Mouse (Mus musculus) heart, adult 2 months (tissue): ENCODE measurements at regions not wholly inside any gene's neighbourhood (a gene's known extent, or its start where the extent isn't known, plus 50 kb on each side); places are given as distances from the start of the nearest gene placed in this dataset.

Experiments
- DNase-seq, 2 experiments: peaks; one replicate each; pipeline ENCODE4 v3.0.0; 2021
- H3K27ac ChIP-seq: fragments of 200-600 bp; 2 replicates; pipeline ENCODE4 v1.8.1; 2022
- H3K27me3 ChIP-seq: fragments of 200-500 bp; 2 replicates; pipeline ENCODE4 v1.6.1; 2012; ENCODE audit warnings: mild to moderate bottlenecking, low read length, inconsistent platforms, mixed read lengths; ENCODE audit not compliant: control insufficient read depth, insufficient read depth
- H3K36me3 ChIP-seq: fragments of 200-500 bp; 2 replicates; pipeline ENCODE4 v1.6.1; 2012; ENCODE audit warnings: low read length, inconsistent platforms; ENCODE audit not compliant: control insufficient read depth, insufficient read depth
- H3K4me1 ChIP-seq: fragments of 200-500 bp; 2 replicates; pipeline ENCODE4 v1.6.1; 2011; ENCODE audit warnings: low read length; ENCODE audit not compliant: control insufficient read depth, insufficient read depth
- H3K4me3 ChIP-seq: fragments of 200-600 bp; 2 replicates; pipeline ENCODE4 v1.8.1; 2022
- H3K79me2 ChIP-seq: fragments of 200-500 bp; replicated peaks from 2 replicates; pipeline ENCODE4 v1.6.1; 2012; ENCODE audit warnings: mild to moderate bottlenecking, inconsistent platforms, low read length, moderate library complexity, mixed read lengths; ENCODE audit not compliant: control insufficient read depth, insufficient read depth
- H3K9ac ChIP-seq: fragments of 200-500 bp; 2 replicates; pipeline ENCODE4 v1.6.1; 2012; ENCODE audit warnings: low read depth, mild to moderate bottlenecking, control low read depth, inconsistent platforms, low read length, mixed read lengths
- CTCF ChIP-seq: fragments of 200-600 bp; IDR thresholded peaks from 2 replicates; pipeline ENCODE4 v1.8.1; 2022; ENCODE audit warnings: antibody characterized with exemption, mild to moderate bottlenecking, moderate library complexity
- EP300 ChIP-seq: fragments of 200-500 bp; IDR thresholded peaks from 2 replicates; pipeline ENCODE4 v1.6.1; 2011; ENCODE audit warnings: low read depth, low read length, control low read depth; ENCODE audit not compliant: insufficient read depth
- POLR2A ChIP-seq: fragments of 200-500 bp; IDR thresholded peaks from 2 replicates; pipeline ENCODE4 v1.6.1; 2011; ENCODE audit warnings: mild to moderate bottlenecking, low read depth, low read length, control low read depth; ENCODE audit not compliant: insufficient read depth
- WGBS: fragments of 180-500 bp; shearing (Covaris S2); methylation state at CpG from one replicate; pipeline ENCODE4 v1.1.7; 2018; 5-methylcytosine and 5-hydroxymethylcytosine counted together
- intact Hi-C: fragments of 180-260 bp; cut with DNase I; formaldehyde crosslinking; loops from one replicate; pipeline ENCODE4 v1.15.1; 2025

DNA sequence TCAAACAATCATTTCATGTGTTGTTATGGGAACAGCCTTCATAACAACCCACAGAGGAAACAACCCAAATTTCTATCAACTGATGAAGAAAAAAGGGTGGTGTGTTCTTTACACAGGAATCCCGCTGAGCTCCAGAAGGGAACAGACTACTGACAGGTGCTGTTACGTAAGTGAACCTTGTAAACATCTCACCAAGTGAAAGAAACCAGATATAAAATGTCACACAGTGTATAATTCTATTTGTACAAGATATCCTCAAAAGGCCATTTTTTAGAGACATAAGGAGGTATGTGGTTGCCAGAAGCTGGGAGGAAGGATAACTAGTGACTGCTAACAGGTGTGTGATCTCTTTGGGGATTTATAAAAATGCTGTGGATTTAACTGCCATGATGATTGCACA lies 119.9 kb downstream of the Plod2 start:
- H3K27ac ChIP-seq, result no peak overlapping the region
- no peaks in the 10 kb centered on the region for H3K27me3 ChIP-seq
- no peaks in the 10 kb centered on the region for H3K4me1 ChIP-seq
- H3K4me3 ChIP-seq, result no peak overlapping the region
- TF ChIP-seq EP300 (no peak), POLR2A (no peak), CTCF (no peak)
- H3K36me3 ChIP-seq, result no peaks in the 10 kb centered on the region
- no peak overlapping the region for H3K9ac ChIP-seq
- WGBS, result 67% methylated on average over 2 of the region's 2 CpGs
- no peaks in the 10 kb centered on the region for H3K79me2 ChIP-seq
- no peak for DNase-seq
- intact Hi-C loops, result no loop called here

DNA sequence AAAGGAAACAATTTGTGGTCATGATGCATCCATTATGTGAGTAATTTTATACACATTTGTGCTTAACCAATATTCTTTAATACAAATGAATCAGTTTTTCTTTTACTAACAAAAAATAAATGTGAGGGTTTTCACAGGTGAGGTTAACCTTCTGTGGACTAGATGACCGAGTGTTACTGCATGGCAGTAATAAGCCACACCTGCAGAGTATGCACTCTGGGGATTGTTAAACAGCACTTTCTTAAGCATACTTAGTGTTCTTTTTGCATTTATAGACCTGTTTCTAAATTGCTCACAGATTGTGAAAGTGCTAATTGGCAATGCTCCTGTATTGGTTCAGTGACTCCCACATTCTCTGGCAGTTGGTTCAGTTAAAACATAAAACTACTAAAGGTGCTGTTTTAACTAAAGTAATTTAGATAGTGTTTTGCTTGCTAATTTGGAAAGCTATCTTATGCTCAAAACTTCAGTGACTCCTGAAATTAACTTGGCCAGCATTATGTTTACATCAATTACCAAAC lies 125.4 kb downstream of the Plod2 start:
- no peak overlapping the region for H3K9ac ChIP-seq
- H3K36me3 ChIP-seq, result no peaks in the 10 kb centered on the region
- 71% methylated on average over 1 of the region's 1 CpGs for WGBS
- H3K27me3 ChIP-seq, result no peaks in the 10 kb centered on the region
- no peak for DNase-seq
- no peaks in the 10 kb centered on the region for H3K4me1 ChIP-seq
- H3K4me3 ChIP-seq, result no peak overlapping the region
- TF ChIP-seq EP300, result no peak
- TF ChIP-seq CTCF, result no peak
- TF ChIP-seq POLR2A, result no peak
- no peak overlapping the region for H3K27ac ChIP-seq
- H3K79me2 ChIP-seq, result no peaks in the 10 kb centered on the region
- intact Hi-C loops, result no loop called here

DNA sequence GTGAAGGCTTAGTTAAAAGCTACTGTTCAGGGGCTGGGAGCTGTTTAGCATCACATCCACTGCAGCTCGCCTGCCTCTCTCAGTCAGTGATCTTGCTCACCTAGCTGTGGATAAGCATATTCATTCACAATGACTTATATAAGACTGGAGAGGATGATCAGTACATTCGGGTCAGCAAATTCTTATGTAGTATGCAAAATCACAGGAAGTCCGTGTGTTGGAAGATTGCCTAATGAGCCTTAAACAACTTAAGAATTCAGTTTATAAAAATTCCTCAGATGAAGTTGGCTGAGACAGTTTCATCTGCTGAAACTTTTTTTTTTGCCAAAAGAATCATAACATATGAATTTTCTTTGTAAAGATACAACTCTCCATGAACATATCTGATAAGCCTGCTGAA lies 129.9 kb downstream of the Plod2 start:
- no peak overlapping the region for H3K27ac ChIP-seq
- H3K27me3 ChIP-seq, result no peaks in the 10 kb centered on the region
- intact Hi-C loops, result no loop called here
- no peak for DNase-seq
- no peaks in the 10 kb centered on the region for H3K36me3 ChIP-seq
- no peaks in the 10 kb centered on the region for H3K79me2 ChIP-seq
- H3K4me3 ChIP-seq, result no peak overlapping the region
- no peaks in the 10 kb centered on the region for H3K4me1 ChIP-seq
- H3K9ac ChIP-seq, result no peak overlapping the region
- 62% methylated on average over 3 of the region's 3 CpGs for WGBS
- TF ChIP-seq POLR2A, result no peak
- no peak for TF ChIP-seq EP300
- TF ChIP-seq CTCF, result no peak

DNA sequence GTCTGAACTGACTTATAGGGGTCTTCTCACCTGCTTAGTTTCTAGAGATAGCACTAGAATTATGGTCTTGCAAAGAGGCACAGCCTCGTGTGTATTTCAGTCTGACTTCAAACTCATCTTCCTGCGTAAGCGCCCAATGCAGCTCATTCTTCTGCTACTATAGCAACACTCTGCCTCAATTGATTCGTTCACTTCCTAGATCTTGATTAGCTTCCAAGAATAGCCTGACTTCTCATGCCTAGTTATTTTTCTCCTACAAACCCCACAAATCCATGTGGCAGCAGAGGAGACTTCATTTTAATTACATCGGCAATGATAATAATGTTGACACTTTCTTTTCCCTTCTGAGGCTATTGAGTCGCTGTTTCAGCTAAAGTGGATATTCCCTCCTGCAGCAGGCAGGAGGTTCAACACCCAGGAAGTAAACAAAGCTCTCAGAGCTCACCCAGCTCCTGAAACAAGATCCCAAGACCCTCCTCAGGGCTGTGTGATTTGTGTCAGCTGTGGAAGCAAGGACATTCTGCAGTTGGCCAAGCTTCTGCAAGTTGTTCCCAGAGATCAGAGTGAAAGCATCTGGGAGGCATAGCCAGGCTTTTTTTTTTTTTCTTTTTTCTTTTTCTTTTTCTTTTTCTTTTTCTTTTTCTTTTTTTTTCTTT lies 152.5 kb downstream of the Plod2 start:
- 60% methylated on average over 6 of the region's 6 CpGs for WGBS
- Histone ChIP-seq H3K4me3 (no peak overlapping the region), H3K27me3 (no peaks in the 10 kb centered on the region), H3K79me2 (no peaks in the 10 kb centered on the region), H3K4me1 (no peaks in the 10 kb centered on the region), H3K36me3 (no peaks in the 10 kb centered on the region), H3K27ac (no peak overlapping the region), H3K9ac (no peak overlapping the region)
- intact Hi-C loops, result no loop called here
- no peak for TF ChIP-seq POLR2A
- no peak for DNase-seq

DNA sequence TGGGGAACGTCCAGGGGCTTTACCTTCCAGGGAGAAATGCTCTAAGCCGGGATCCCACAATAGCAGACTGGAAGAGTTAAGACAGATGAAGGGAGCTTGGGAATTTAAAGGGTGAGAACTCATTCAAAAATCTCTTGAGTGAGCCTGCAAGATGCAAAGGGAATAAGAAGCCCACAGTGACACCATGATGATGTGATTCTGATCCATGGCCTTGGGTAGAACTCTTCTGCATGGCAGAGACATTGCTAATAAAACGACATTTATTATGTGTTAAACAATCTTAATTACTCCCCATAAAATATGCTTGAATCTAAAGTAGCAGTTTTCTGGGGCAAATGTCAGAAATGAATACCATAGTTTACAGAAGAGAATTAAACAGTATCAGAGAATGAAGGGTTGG lies 155.9 kb downstream of the Plod2 start:
- no peak overlapping the region for H3K9ac ChIP-seq
- H3K4me1 ChIP-seq, result no peaks in the 10 kb centered on the region
- no peaks in the 10 kb centered on the region for H3K79me2 ChIP-seq
- WGBS, result 64% methylated on average over 3 of the region's 3 CpGs
- H3K27me3 ChIP-seq, result no peaks in the 10 kb centered on the region
- H3K36me3 ChIP-seq, result no peaks in the 10 kb centered on the region
- intact Hi-C loops, result no loop called here
- no peak for TF ChIP-seq EP300
- no peak for TF ChIP-seq POLR2A
- TF ChIP-seq CTCF, result no peak
- no peak overlapping the region for H3K4me3 ChIP-seq
- H3K27ac ChIP-seq, result no peak overlapping the region
- DNase-seq, result no peak

DNA sequence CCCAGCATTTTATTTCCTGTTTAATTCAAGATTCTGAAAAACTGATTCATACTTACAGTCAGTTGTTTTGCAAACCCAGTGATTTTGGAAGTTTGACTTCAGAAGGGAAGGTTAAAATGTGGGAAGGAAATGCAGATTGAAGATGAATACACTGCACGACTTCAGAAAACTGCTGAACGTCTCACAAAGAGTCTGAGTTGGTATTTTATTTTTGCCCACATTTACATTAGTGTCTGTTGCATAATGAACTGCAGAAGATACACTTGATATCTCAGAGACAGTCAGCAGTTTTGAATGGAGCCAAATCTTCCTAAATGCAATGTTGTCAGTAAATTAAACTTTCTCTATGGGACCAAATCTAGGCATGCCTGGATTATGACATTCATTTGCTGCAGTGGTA lies 162.7 kb downstream of the Plod2 start:
- H3K36me3 ChIP-seq, result no peaks in the 10 kb centered on the region
- DNase-seq, result no peak
- no peak overlapping the region for H3K27ac ChIP-seq
- H3K9ac ChIP-seq, result no peak overlapping the region
- 71% methylated on average over 2 of the region's 2 CpGs for WGBS
- H3K27me3 ChIP-seq, result no peaks in the 10 kb centered on the region
- intact Hi-C loops, result no loop called here
- TF ChIP-seq EP300, result no peak
- no peak for TF ChIP-seq CTCF
- TF ChIP-seq POLR2A, result no peak
- H3K4me3 ChIP-seq, result no peak overlapping the region
- no peaks in the 10 kb centered on the region for H3K4me1 ChIP-seq
- H3K79me2 ChIP-seq, result no peaks in the 10 kb centered on the region
